Mouse (Mus musculus): ENCODE results near the gene Hivep2. TPM values are rescaled to one million over a fixed set of nuclear protein-coding genes. Genes with fewer than 3 reads are reported as not detected.

Hivep2 gene
- polyA plus RNA-seq, 1 experiment from 2014 or later = 21.1 TPM

DNA sequence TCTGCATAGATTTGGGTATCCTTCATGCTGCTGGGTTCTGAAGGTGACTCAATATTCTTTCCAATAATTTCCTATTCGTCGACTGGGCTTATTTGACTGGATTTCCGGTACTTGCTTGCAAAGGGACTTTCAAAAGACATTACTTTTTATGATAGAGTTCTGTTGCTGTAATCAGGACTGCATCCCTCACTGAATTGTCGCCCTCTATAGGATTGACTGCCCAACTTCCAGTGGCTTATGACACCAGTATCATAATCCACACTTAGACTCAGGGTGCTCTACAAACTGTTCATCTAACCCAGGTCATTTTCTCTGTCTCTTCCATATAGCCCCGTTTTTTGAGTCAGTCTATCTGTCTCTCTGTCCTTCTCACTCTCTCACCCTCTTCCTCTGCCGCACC is 231.4 kb downstream of the Hivep2 start:
- H3K4me1 ChIP-seq (ENCODE audit: control insufficient read depth, insufficient read depth, low read length) = peaks cover 6% of the 10 kb centered on the region; the same call in 1 of the 2 replicates
- no peak overlapping the region for H3K4me3 ChIP-seq (ENCODE audit: low read depth, low read length)
- H3K9ac ChIP-seq (ENCODE audit: low read length) = no peak overlapping the region
- no peak overlapping the region for H3K27ac ChIP-seq (ENCODE audit: low read depth, low read length)
- ATAC-seq (no peak), DNase-seq (ENCODE audit: low spot score) (no peak)
- no peaks in the 10 kb centered on the region for H3K27me3 ChIP-seq (replicated peaks; ENCODE audit: control insufficient read depth, insufficient read depth, low read length)
- no peaks in the 10 kb centered on the region for H3K9me3 ChIP-seq (replicated peaks; ENCODE audit: control insufficient read depth, low read length)
- no peak overlapping the region for H3K4me2 ChIP-seq (ENCODE audit: low read length)
- H3K36me3 ChIP-seq (ENCODE audit: control insufficient read depth, insufficient read depth, low read length) = no peaks in the 10 kb centered on the region
- 79% methylated on average over 6 of the region's 6 CpGs for WGBS

DNA sequence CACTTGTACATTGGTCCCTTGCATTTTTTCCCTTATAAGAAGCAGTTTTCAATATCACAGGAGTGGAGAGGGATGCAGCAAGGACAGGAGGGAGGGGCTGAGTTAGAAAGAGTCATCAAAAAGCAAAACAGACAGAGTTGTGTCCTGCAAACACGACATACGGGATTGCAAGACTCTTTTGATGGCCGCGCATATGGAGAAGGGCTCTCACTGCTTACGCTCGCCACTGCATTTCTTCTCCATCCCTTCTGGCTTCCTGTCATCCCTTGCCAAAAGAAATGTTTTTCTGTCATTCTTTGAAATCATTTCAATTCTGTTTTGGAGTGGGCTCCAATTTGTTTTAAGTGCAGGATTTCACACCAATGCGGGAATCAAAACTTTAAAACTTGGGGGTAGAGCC is 233.5 kb downstream of the Hivep2 start:
- Histone ChIP-seq H3K9me3 (replicated peaks; ENCODE audit: control insufficient read depth, low read length) (no peaks in the 10 kb centered on the region), H3K36me3 (ENCODE audit: control insufficient read depth, insufficient read depth, low read length) (no peaks in the 10 kb centered on the region), H3K4me3 (ENCODE audit: low read depth, low read length) (no peak overlapping the region), H3K27ac (ENCODE audit: low read depth, low read length) (no peak overlapping the region), H3K27me3 (replicated peaks; ENCODE audit: control insufficient read depth, insufficient read depth, low read length) (no peaks in the 10 kb centered on the region), H3K9ac (ENCODE audit: low read length) (no peak overlapping the region), H3K4me2 (ENCODE audit: low read length) (no peak overlapping the region), H3K4me1 (ENCODE audit: control insufficient read depth, insufficient read depth, low read length) (peaks cover 3% of the 10 kb centered on the region; the same call in 1 of the 2 replicates)
- 73% methylated on average over 7 of the region's 7 CpGs for WGBS
- ATAC-seq (no peak), DNase-seq (ENCODE audit: low spot score) (peak; percentile 51)

DNA sequence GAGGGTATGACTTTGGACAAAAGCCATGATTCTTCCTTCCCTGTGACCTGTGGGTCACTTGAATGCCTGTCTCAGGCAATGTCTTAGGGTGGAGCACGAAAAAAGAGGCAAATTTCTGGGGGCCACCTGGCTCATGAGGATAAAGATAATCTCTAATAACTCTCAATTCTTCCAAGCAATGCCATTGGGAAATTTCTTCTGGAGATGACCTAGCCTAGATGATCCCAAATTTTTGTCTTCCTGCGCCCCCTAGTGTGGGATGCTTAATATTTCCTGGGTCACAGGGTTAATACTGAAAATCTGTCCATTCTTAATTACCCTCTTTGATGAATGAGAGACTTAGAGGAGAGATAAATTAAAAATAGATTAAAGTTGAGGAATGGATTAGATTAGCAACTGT is 234.4 kb downstream of the Hivep2 start:
- ATAC-seq (peak; percentile 45), DNase-seq (ENCODE audit: low spot score) (peak; percentile 70)
- Histone ChIP-seq H3K27ac (ENCODE audit: low read depth, low read length) (no peak overlapping the region), H3K4me3 (ENCODE audit: low read depth, low read length) (no peak overlapping the region), H3K9ac (ENCODE audit: low read length) (no peak overlapping the region), H3K9me3 (replicated peaks; ENCODE audit: control insufficient read depth, low read length) (no peaks in the 10 kb centered on the region), H3K36me3 (ENCODE audit: control insufficient read depth, insufficient read depth, low read length) (no peaks in the 10 kb centered on the region), H3K4me1 (ENCODE audit: control insufficient read depth, insufficient read depth, low read length) (peaks cover 3% of the 10 kb centered on the region; the same call in 1 of the 2 replicates), H3K27me3 (replicated peaks; ENCODE audit: control insufficient read depth, insufficient read depth, low read length) (no peaks in the 10 kb centered on the region), H3K4me2 (ENCODE audit: low read length) (no peak overlapping the region)
- WGBS = 6% methylated on average over 2 of the region's 2 CpGs

Other genes with a start within 250 kb of the Hivep2 start
- 59.5 and 65.3 TPM in 2 replicates for gene Aig1, start 97.1 kb upstream of the Hivep2 start, polyA plus RNA-seq (2014; fragmentation: Nextera tagmentation; extraction: Ambion mirVana)